Mouse (Mus musculus) liver, postnatal 0 days (tissue): ENCODE data around the gene Telo2.

Source experiments
- CTCF ChIP-seq: sonication (generic); IDR thresholded peaks from 2 replicates; pipeline ENCODE4 v1.5.1; 2016; ENCODE audit warnings: antibody characterized with exemption, low read depth
- EP300 ChIP-seq: IDR thresholded peaks from 2 replicates; pipeline ENCODE4 v1.6.1; 2016; ENCODE audit warnings: antibody characterized with exemption, low read depth, mild to moderate bottlenecking

DNA sequence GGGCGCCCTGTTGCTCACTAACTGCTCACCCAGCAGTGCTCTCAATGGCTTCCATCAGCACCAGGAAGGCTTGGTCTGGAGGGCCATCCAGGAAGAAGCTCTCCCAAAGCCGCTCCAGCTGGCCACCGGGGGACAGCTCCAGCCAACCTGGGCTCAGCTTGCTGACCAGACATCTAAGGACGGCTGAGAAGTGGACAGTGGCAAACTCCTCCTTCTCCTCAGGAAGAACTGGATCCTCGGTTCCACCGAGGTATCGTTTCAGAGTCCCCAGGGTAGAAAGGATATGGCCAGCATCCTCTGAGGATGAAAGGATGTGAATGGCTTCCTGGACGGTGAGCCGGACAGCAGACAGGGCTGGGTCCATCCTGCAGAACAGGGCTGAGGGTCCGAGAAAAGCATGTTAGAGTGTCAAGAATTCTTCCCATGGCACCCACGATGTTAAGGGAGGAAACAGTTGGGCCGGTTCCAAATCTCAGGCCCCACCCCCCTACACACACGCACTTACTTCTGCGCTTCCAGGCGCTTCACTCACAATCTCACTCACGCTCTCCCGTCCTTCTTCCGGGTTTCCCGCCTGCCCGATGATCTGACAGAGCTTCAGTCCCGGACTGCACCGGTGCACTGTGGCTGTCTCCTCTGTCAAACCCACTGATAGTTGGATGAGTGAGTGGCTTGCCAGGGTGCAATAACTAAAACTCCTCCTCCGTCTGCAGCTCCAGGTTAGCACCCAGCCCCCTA is 690 bp downstream of the Telo2 start:
- TF ChIP-seq CTCF: no peak
- no peak for TF ChIP-seq EP300
